Mouse (Mus musculus) embryonic fibroblast, embryonic 13.5 days (primary cell): Measurements from ENCODE around the gene Rbm34.

Source experiments
- CTCF ChIP-seq: IDR thresholded peaks from 2 replicates; pipeline ENCODE4 v1.5.1; 2011; ENCODE audit warnings: mild to moderate bottlenecking, control low read depth, low read length, moderate library complexity, borderline replicate concordance; ENCODE audit not compliant: insufficient read depth
- POLR2A ChIP-seq: IDR thresholded peaks from 2 replicates; pipeline ENCODE4 v1.6.1; 2011; ENCODE audit warnings: low read depth, mild to moderate bottlenecking, control low read depth, low read length, moderate library complexity

DNA sequence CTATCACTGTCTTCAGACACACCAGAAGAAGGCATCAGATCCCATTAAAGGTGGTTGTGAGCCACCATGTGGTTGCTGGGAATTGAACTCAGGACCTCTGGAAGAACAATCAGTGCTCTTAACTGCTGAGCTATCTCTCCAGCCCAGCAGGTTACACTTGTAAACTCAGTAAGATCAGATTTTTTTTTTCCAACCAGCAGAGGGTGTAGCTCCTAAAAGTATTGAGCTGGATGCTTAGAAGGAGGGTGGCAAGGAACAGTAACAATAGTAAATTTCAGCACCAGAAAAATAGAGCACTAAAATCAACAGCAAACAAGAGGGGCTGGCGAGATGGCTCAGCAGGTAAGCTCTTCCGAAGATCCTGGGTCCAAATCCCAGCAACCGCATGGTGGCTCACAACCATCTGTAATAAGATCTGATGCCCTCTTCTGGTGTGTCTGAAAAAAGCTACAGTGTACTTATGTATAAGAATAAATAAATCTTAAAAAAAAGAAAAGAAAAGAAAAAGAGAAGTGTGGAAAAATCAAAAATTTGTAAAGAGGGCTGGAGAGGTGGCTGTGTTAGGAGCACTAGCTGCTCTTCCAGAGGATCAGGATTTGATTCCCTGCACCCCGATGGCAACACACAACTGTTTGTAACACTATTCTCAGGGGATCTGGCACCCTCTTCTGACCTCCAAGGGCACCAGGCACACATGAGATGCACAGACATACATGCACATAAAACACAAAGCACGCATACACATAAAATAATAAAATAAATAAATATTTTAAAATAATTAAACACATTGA is 18.7 kb upstream of the Rbm34 start:
- TF ChIP-seq CTCF (no peak), POLR2A (no peak)
